Mouse (Mus musculus) MEL (cell line): ENCODE data around the gene Atp8b4. TPM values are rescaled to one million over a fixed set of nuclear protein-coding genes. Genes with fewer than 3 reads are reported as not detected.

Source experiments
- DNase-seq: peaks from one replicate; pipeline ENCODE4 v3.0.0; 2011; ENCODE audit warnings: low read depth, low spot score
- H3K27ac ChIP-seq: 2 replicates; pipeline ENCODE4 v1.5.1; 2012; ENCODE audit warnings: low read depth, mild to moderate bottlenecking, control low read depth, low read length, moderate library complexity; ENCODE audit not compliant: control insufficient read depth
- H3K27me3 ChIP-seq, 2 experiments: fragments of 150-350 bp in 1 of 2; sonication (generic) in 1 of 2; 2 replicates each; pipeline ENCODE4 v1.6.1; 2012; ENCODE audit warnings: low read length in 2 of 2, mild to moderate bottlenecking in 2 of 2, improper control_type of control experiment in 1 of 2, moderate library complexity in 1 of 2; ENCODE audit not compliant: insufficient read depth in 2 of 2, control insufficient read depth in 1 of 2
- H3K36me3 ChIP-seq, 2 experiments: 2 replicates each; pipeline ENCODE4 v1.6.1; 2012 to 2014; ENCODE audit warnings: low read length in 2 of 2, improper control_type of control experiment in 1 of 2, inconsistent platforms in 1 of 2, mild to moderate bottlenecking in 1 of 2; ENCODE audit not compliant: insufficient read depth in 2 of 2, control insufficient read depth in 1 of 2
- H3K4me1 ChIP-seq, 2 experiments: fragments of 150-350 bp in 1 of 2; sonication (generic) in 1 of 2; 2 replicates each; pipeline ENCODE4 v1.6.1; 2012; ENCODE audit warnings: low read length in 2 of 2, improper control_type of control experiment in 1 of 2, mild to moderate bottlenecking in 1 of 2; ENCODE audit not compliant: insufficient read depth in 2 of 2, control insufficient read depth in 1 of 2
- H3K4me3 ChIP-seq, 2 experiments: fragments of 150-350 bp in 1 of 2; sonication (generic) in 1 of 2; 2 replicates each; pipeline ENCODE4 v1.5.1; 2012; ENCODE audit warnings: low read depth in 2 of 2, low read length in 2 of 2, mild to moderate bottlenecking in 2 of 2, moderate library complexity in 2 of 2, control low read depth in 1 of 2, improper control_type of control experiment in 1 of 2; ENCODE audit not compliant: control insufficient read depth in 1 of 2, insufficient read depth in 1 of 2
- H3K79me2 ChIP-seq: 2 replicates; pipeline ENCODE4 v1.6.1; 2012; ENCODE audit warnings: mild to moderate bottlenecking, low read length, moderate library complexity; ENCODE audit not compliant: control insufficient read depth, poor library complexity, insufficient read depth
- H3K9ac ChIP-seq: 2 replicates; pipeline ENCODE4 v1.6.1; 2012; ENCODE audit warnings: low read depth, mild to moderate bottlenecking, control low read depth, low read length, moderate library complexity; ENCODE audit not compliant: control insufficient read depth, poor library complexity, severe bottlenecking
- H3K9me3 ChIP-seq: fragments of 150-350 bp; sonication (generic); replicated peaks from 2 replicates; pipeline ENCODE4 v1.6.1; 2012; ENCODE audit warnings: mild to moderate bottlenecking, low read length, improper control_type of control experiment, moderate library complexity; ENCODE audit not compliant: insufficient read depth
- EP300 ChIP-seq, 2 experiments: IDR thresholded peaks; 2 replicates each; pipeline ENCODE4 v1.6.1; 2011; ENCODE audit warnings: improper control_type of control experiment in 2 of 2, low read length in 2 of 2, low read depth in 1 of 2, mild to moderate bottlenecking in 1 of 2
- ETS1 ChIP-seq: IDR thresholded peaks from 2 replicates; pipeline ENCODE4 v1.6.1; 2012; ENCODE audit warnings: low read depth, mild to moderate bottlenecking, inconsistent platforms, low read length, improper control_type of control experiment, moderate library complexity
- GABPA ChIP-seq: IDR thresholded peaks from 2 replicates; pipeline ENCODE4 v1.6.1; 2012; ENCODE audit warnings: low read depth, mild to moderate bottlenecking, inconsistent platforms, low read length, improper control_type of control experiment, moderate library complexity
- GATA1 ChIP-seq: IDR thresholded peaks from 2 replicates; pipeline ENCODE4 v1.6.1; 2011; ENCODE audit warnings: low read depth, low read length, improper control_type of control experiment
- HCFC1 ChIP-seq: IDR thresholded peaks from 2 replicates; pipeline ENCODE4 v1.6.1; 2012; ENCODE audit warnings: low read depth, mild to moderate bottlenecking, inconsistent platforms, low read length, improper control_type of control experiment, moderate library complexity
- NELFE ChIP-seq: IDR thresholded peaks from 2 replicates; pipeline ENCODE4 v1.6.1; 2011; ENCODE audit warnings: low read depth, low read length, improper control_type of control experiment
- POLR2A ChIP-seq, 2 experiments: IDR thresholded peaks; 2 replicates each; pipeline ENCODE4 v1.6.1; 2011 to 2012; ENCODE audit warnings: low read length in 2 of 2, mild to moderate bottlenecking in 2 of 2, control low read depth in 1 of 2, improper control_type of control experiment in 1 of 2, low read depth in 1 of 2, moderate library complexity in 1 of 2; ENCODE audit not compliant: control insufficient read depth in 1 of 2, insufficient read depth in 1 of 2, poor library complexity in 1 of 2
- RAD21 ChIP-seq: IDR thresholded peaks from 2 replicates; pipeline ENCODE4 v1.6.1; 2011; ENCODE audit warnings: mild to moderate bottlenecking, low read depth, low read length, improper control_type of control experiment
- RCOR1 ChIP-seq: IDR thresholded peaks from 2 replicates; pipeline ENCODE4 v1.6.1; 2012; ENCODE audit warnings: low read depth, mild to moderate bottlenecking, inconsistent platforms, low read length, improper control_type of control experiment
- TCF12 ChIP-seq: IDR thresholded peaks from 2 replicates; pipeline ENCODE4 v1.6.1; 2014; ENCODE audit warnings: low read depth, mild to moderate bottlenecking, inconsistent platforms, low read length, improper control_type of control experiment, moderate library complexity
- USF1 ChIP-seq: IDR thresholded peaks from 2 replicates; pipeline ENCODE4 v1.6.1; 2014; ENCODE audit warnings: low read depth, mild to moderate bottlenecking, inconsistent platforms, low read length, improper control_type of control experiment, moderate library complexity
- ZKSCAN1 ChIP-seq: IDR thresholded peaks from 2 replicates; pipeline ENCODE4 v1.6.1; 2012; ENCODE audit warnings: low read depth, mild to moderate bottlenecking, inconsistent platforms, low read length, improper control_type of control experiment, moderate library complexity
- ZMIZ1 ChIP-seq: IDR thresholded peaks from 2 replicates; pipeline ENCODE4 v1.6.1; 2012; ENCODE audit warnings: low read depth, mild to moderate bottlenecking, inconsistent platforms, low read length, improper control_type of control experiment, moderate library complexity
- ZNF384 ChIP-seq: IDR thresholded peaks from 2 replicates; pipeline ENCODE4 v1.6.1; 2012; ENCODE audit warnings: low read depth, mild to moderate bottlenecking, inconsistent platforms, low read length, improper control_type of control experiment
- polyA plus RNA-seq, 2 experiments: library from polyadenylated mRNA; stranded (reverse) in 1 of 2; unstranded in 1 of 2; fragments of >175 nt in 1 of 2; fragments of >200 nt in 1 of 2; gene quantifications; 2 replicates each; pipeline versions ENCODE4 v1.2.1 to v1.2.4; 2012; ENCODE audit warnings: low replicate concordance in 2 of 2, low read depth in 1 of 2; ENCODE audit not compliant: insufficient read length in 2 of 2, insufficient read depth in 1 of 2, missing spikeins in 1 of 2
- total RNA-seq: library from RNA; depleted of rRNA; stranded (reverse); fragments of 300-350 nt; gene quantifications from 2 replicates; pipeline ENCODE4 v1.2.3, GENCODE M21; 2012

Gene Atp8b4
- total and polyA plus RNA-seq, 3 experiments = not detected

DNA sequence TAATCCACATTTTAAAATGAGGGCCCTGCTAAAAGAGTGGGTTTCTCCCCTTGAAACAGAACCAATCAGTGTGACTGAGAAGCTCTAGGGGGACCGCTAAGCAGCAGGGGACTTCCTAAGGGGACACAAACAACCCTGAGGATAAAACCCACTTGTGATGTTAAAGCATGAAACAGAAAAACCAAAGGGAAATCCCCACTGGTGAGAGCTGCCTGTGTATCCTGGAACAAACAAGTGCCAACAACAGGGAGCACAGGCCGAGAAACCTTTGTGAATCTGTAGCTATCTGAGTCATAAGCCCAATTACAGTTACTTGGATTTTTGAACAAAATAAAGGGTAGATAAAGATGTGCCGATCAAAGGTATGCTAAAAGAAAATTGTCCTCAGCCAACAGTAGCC lies 168.7 kb downstream of the Atp8b4 start:
- Histone ChIP-seq H3K79me2 (no peaks in the 10 kb centered on the region), H3K27ac (no peak overlapping the region), H3K36me3 (no peaks in the 10 kb centered on the region), H3K27me3 (no peaks in the 10 kb centered on the region), H3K9ac (no peak overlapping the region), H3K9me3 (no peaks in the 10 kb centered on the region), H3K4me1 (no peaks in the 10 kb centered on the region)
- no peak for DNase-seq
- TF ChIP-seq ZNF384 = no peak
- TF ChIP-seq RAD21 = no peak
- TF ChIP-seq GABPA = no peak
- TF ChIP-seq POLR2A (IDR thresholded peaks at IDR 0.05; ENCODE audit: control insufficient read depth in 1 of 2, insufficient read depth in 1 of 2, low read depth in 1 of 2, low read length in 2 of 2, poor library complexity in 1 of 2) = no peak
- no peak for TF ChIP-seq HCFC1
- TF ChIP-seq TCF12 = no peak
- no peak for TF ChIP-seq ZKSCAN1
- TF ChIP-seq USF1 = no peak
- TF ChIP-seq, all 39 proteins: peak for 0
- H3K4me3 ChIP-seq = no peak overlapping the region

DNA sequence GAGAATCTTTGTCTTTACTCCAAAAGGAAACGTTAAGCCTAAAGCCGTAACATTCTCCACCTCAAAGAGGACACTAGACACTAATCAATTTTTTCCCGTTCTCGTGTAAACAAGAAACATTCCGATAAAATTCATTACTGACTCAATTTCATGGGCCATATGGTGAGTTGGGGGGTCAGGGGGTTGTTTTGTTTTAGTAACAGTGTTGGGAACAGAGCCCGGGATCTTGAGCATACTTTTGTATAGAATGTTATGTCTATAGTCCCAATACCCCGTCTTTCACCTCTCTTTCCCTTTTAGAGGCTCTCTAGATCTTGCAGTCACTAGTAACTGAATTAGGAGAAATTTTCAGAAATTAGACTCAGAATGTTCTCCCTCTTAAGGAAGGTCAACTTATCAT lies 177.3 kb downstream of the Atp8b4 start:
- TF ChIP-seq HCFC1 (no peak), GABPA (no peak), GATA1 (no peak), POLR2A (IDR thresholded peaks at IDR 0.05; ENCODE audit: control insufficient read depth in 1 of 2, insufficient read depth in 1 of 2, low read depth in 1 of 2, low read length in 2 of 2, poor library complexity in 1 of 2) (no peak)
- no peak overlapping the region for H3K4me3 ChIP-seq
- H3K79me2 ChIP-seq = no peaks in the 10 kb centered on the region
- H3K9me3 ChIP-seq = no peaks in the 10 kb centered on the region
- no peak for DNase-seq
- H3K36me3 ChIP-seq = no peaks in the 10 kb centered on the region
- H3K27ac ChIP-seq = no peak overlapping the region
- H3K4me1 ChIP-seq = no peaks in the 10 kb centered on the region; a peak in 1 of 4 replicates
- H3K27me3 ChIP-seq = no peaks in the 10 kb centered on the region
- no peak overlapping the region for H3K9ac ChIP-seq

DNA sequence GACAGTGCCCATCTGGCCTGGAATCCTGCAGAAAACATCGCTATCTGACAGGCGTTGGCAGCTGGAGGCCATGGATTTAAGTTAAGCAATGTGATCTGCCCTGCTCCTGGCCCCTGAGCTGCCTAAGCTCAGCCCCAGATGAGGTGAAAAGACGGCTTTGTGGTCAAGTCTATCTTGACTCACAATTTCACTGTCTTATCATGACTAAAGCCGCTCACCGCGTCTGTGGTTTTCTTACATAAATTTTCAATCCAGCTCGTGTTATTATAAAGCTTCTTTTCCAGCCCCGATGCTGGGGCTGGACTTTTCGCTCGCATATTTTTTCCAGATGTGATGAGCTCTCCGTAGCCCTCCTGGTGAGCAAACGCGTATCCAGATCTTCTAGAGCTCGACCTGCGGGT lies 177.8 kb downstream of the Atp8b4 start:
- H3K36me3 ChIP-seq = no peaks in the 10 kb centered on the region
- H3K79me2 ChIP-seq = no peaks in the 10 kb centered on the region
- H3K9ac ChIP-seq = no peak overlapping the region
- TF ChIP-seq GATA1 (peak; percentile 33; the same call in 1 of the 2 replicates), ZMIZ1 (no peak), RCOR1 (peak; percentile 66; the same call in 1 of the 2 replicates), EP300 (IDR thresholded peaks at IDR 0.05; ENCODE audit: low read depth in 1 of 2, low read length in 2 of 2) (peak in 1 of 2 experiments; percentile 41; a peak in 1 of 4 replicates), RAD21 (no peak), NELFE (no peak), TCF12 (0 out of 2 replicates have a peak, but pooled peaks have one; percentile 15), ETS1 (0 out of 2 replicates have a peak, but pooled peaks have one; percentile 13)
- TF ChIP-seq, all 39 proteins: peak for 5
- Histone ChIP-seq H3K27me3 (no peaks in the 10 kb centered on the region), H3K9me3 (no peaks in the 10 kb centered on the region), H3K27ac (no peak overlapping the region), H3K4me3 (no peak overlapping the region), H3K4me1 (no peaks in the 10 kb centered on the region; a peak in 1 of 4 replicates)
- peak; percentile 42 for DNase-seq
